Mouse (Mus musculus) G1E (cell line): ENCODE data around the gene Olfr522.

Experiments
- CTCF ChIP-seq: IDR thresholded peaks from 2 replicates; pipeline ENCODE4 v1.5.1; 2012; ENCODE audit warnings: low read depth, low read length, inconsistent platforms, mixed read lengths
- GATA1 ChIP-seq: IDR thresholded peaks from 2 replicates; pipeline ENCODE4 v1.6.1; 2012; ENCODE audit warnings: borderline replicate concordance, low read length, inconsistent platforms, mixed read lengths
- TAL1 ChIP-seq: conservative IDR thresholded peaks from 2 replicates; pipeline ENCODE4 v1.6.1; 2012; ENCODE audit warnings: low read depth, low read length, inconsistent platforms, mixed read lengths

- no peak for TF ChIP-seq CTCF
- no peak for TF ChIP-seq TAL1
- TF ChIP-seq GATA1, result no peak
These were observed 48.1 kb downstream of the Olfr522 start, which contains the start of gene Echs1 for GRCm38 (mm10) chr7:140116329-140117054.
